Mouse (Mus musculus): ENCODE measurements around the gene Radil.

Radil gene

GRCm38 (mm10) chr5:142445709-142446108 is 105.2 kb downstream of the Radil start:
- DNase-seq (ENCODE audit: low spot score), result no peak

- DNase-seq (ENCODE audit: low spot score), result peak; percentile 42
These were observed 105.9 kb downstream of the Radil start for GRCm38 (mm10) chr5:142444791-142445531.

GRCm38 (mm10) chr5:142443994-142444393 is 106.9 kb downstream of the Radil start:
- DNase-seq (ENCODE audit: low spot score), result no peak

GRCm38 (mm10) chr5:142443514-142443913 is 107.4 kb downstream of the Radil start:
- DNase-seq (ENCODE audit: low spot score), result no peak

GRCm38 (mm10) chr5:142442045-142442440 is 108.9 kb downstream of the Radil start:
- no peak for DNase-seq (ENCODE audit: low spot score)

GRCm38 (mm10) chr5:142441332-142442044 is 109.4 kb downstream of the Radil start:
- no peak for DNase-seq (ENCODE audit: low spot score)

- peak; percentile 96 for DNase-seq (ENCODE audit: low spot score)
These were observed 110.3 kb downstream of the Radil start for GRCm38 (mm10) chr5:142440451-142441147.

GRCm38 (mm10) chr5:142439911-142440432 is 110.9 kb downstream of the Radil start:
- peak; percentile 32 for DNase-seq (ENCODE audit: low spot score)

GRCm38 (mm10) chr5:142438380-142438938 is 112.4 kb downstream of the Radil start:
- DNase-seq (ENCODE audit: low spot score), result no peak

GRCm38 (mm10) chr5:142435736-142436135 is 115.2 kb downstream of the Radil start:
- DNase-seq (ENCODE audit: low spot score), result no peak
